Mouse (Mus musculus) forebrain, embryonic 16.5 days (tissue): ENCODE measurements around the gene Fam124a. TPM values are rescaled to one million over a fixed set of nuclear protein-coding genes. Genes with fewer than 3 reads are reported as not detected.
"Not testable (repeated sequence)": the region's sequence is repeated elsewhere in the genome, so short reads cannot be mapped to it uniquely, and the experiment has no call there.

Experiments
- ATAC-seq: fragments of 200-750 bp; cut with Nextera tagmentation; 2 replicates; pipeline ENCODE4 v1.8.0; 2017; ENCODE audit warnings: mild to moderate bottlenecking, moderate library complexity
- H3K27ac ChIP-seq: fragments of 300-500 bp; sonication (generic); 2 replicates; pipeline ENCODE4 v1.5.1; 2014; ENCODE audit warnings: low read length, control low read depth
- H3K27me3 ChIP-seq: fragments of 300-500 bp; sonication (generic); replicated peaks from 2 replicates; pipeline ENCODE4 v1.6.1; 2014; ENCODE audit warnings: low read length; ENCODE audit not compliant: control insufficient read depth, insufficient read depth
- H3K36me3 ChIP-seq: fragments of 300-500 bp; sonication (generic); 2 replicates; pipeline ENCODE4 v1.6.1; 2014; ENCODE audit not compliant: control insufficient read depth, insufficient read depth
- H3K4me1 ChIP-seq: fragments of 300-500 bp; sonication (generic); replicated peaks from 2 replicates; pipeline ENCODE4 v1.6.1; 2014; ENCODE audit warnings: low read length; ENCODE audit not compliant: control insufficient read depth, insufficient read depth
- H3K4me2 ChIP-seq: fragments of 300-500 bp; sonication (generic); 2 replicates; pipeline ENCODE4 v1.6.1; 2014; ENCODE audit warnings: mild to moderate bottlenecking, low read length, control low read depth
- H3K4me3 ChIP-seq: fragments of 300-500 bp; sonication (generic); replicated peaks from 2 replicates; pipeline ENCODE4 v1.5.1; 2014; ENCODE audit warnings: mild to moderate bottlenecking, low read length, control low read depth
- H3K9ac ChIP-seq: fragments of 300-500 bp; sonication (generic); replicated peaks from 2 replicates; pipeline ENCODE4 v1.6.1; 2014; ENCODE audit warnings: low read depth, low read length, control low read depth
- H3K9me3 ChIP-seq: fragments of 300-500 bp; sonication (generic); 2 replicates; pipeline ENCODE4 v1.6.1; 2016; ENCODE audit warnings: low read length; ENCODE audit not compliant: control insufficient read depth
- WGBS: fragments of 180-500 bp; shearing (Covaris S2); extraction: QIAGEN DNeasy Blood & Tissue Kit; methylation state at CpG from one replicate; pipeline ENCODE4 v1.1.7; 2014; 5-methylcytosine and 5-hydroxymethylcytosine counted together
- polyA plus RNA-seq: library from polyadenylated mRNA; unstranded; fragments of >200 nt; fragmentation: Nextera tagmentation; extraction: Ambion mirVana; gene quantifications from 2 replicates; pipeline ENCODE4 v1.2.1, GENCODE M21; 2015

Fam124a gene
- polyA plus RNA-seq, 1 experiment from 2014 or later: 47.6 TPM

DNA sequence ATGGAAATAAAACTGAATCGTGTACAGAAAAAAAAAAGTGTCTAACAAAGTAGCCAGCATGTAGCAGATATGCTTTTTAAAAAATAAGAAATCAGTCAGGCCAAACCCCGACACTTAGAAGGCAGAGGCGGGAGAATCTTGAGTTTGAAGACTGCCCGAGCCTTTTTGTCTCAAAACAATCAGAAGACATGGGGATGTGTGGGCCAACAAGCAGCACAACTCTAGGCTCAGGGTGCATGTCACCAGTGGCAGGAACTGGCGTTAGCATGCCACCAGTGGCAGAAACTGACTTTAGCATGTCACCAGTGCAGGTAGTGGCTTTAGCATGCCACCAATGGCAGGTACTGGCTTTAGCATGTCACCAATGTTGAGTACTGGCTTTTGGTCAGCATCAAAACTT, 84.0 kb downstream of the Fam124a start:
- H3K9me3 ChIP-seq: no peaks in the 10 kb centered on the region
- H3K27me3 ChIP-seq: no peaks in the 10 kb centered on the region
- H3K9ac ChIP-seq: no peak overlapping the region
- no peak overlapping the region for H3K4me3 ChIP-seq
- no peaks in the 10 kb centered on the region for H3K36me3 ChIP-seq
- peaks cover 11% of the 10 kb centered on the region for H3K4me1 ChIP-seq
- no peak overlapping the region for H3K4me2 ChIP-seq
- H3K27ac ChIP-seq: no peak overlapping the region
- no peak for ATAC-seq
- WGBS: 90% methylated on average over 5 of the region's 5 CpGs

DNA sequence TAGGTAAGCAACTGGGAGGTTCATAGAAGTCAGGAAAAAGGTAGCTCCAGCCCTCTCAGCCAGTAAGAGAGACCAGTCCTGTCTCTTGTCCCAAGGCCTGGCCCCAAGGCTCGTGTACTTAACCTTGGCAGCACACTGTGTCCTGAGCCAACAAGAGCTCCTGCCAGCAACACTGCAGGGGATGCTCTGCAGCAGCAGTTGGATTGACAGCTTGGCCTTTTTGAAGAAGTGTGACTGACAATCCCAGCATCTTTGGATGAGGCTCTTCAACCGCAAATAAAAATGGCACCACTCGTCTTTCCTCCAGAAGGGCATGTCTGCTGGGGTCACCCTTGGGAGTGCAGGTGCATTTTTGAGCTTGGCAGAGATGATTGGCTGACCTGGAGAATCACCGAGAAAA, 84.9 kb downstream of the Fam124a start:
- no peaks in the 10 kb centered on the region for H3K36me3 ChIP-seq
- H3K9me3 ChIP-seq: no peaks in the 10 kb centered on the region
- no peaks in the 10 kb centered on the region for H3K27me3 ChIP-seq
- 57% methylated on average over 4 of the region's 4 CpGs for WGBS
- no peak overlapping the region for H3K4me2 ChIP-seq
- no peak overlapping the region for H3K9ac ChIP-seq
- no peak overlapping the region for H3K27ac ChIP-seq
- peaks cover 11% of the 10 kb centered on the region for H3K4me1 ChIP-seq
- H3K4me3 ChIP-seq: no peak overlapping the region
- ATAC-seq: no peak

DNA sequence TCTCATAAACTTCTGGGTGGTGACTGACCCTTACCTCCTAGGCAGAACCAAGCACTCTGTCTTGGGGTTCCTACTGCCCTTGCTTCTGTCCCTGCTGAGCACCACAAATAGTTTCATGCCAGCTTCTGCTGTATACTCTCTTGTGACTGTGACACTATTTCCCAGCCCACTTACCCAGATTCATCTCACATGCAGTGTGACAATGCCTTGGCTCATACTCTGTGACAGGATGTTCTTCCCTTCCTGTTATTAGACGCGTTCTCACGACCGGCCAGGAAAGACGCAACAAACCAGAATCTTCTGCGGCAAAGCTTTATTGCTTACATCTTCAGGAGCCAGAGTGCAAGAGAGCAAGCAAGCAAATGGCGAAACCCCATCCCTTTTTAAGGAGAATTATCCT, 86.8 kb downstream of the Fam124a start:
- H3K27me3 ChIP-seq, H3K4me3 ChIP-seq, H3K4me2 ChIP-seq, H3K4me1 ChIP-seq, H3K27ac ChIP-seq, H3K36me3 ChIP-seq, H3K9ac ChIP-seq, ATAC-seq, H3K9me3 ChIP-seq: not testable (repeated sequence)
- 84% methylated on average over 5 of the region's 7 CpGs for WGBS

DNA sequence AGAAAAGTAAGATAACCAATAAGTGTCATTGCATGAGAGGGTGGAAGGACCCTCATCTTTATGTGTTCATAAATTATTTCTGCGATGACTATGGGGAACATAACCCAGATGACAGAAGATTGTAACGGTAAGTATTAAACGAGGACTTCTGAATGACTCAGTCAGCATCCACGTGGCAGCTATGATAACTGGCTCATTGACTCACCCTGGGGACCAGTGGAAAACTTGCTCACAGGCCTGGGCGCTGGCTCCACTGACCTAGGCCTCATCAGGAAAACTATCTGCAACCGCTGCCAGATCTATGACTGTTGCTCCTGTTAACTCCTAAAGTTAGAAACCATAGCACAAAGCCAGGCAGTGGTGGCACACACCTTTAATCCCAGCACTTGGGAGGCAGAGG, 92.9 kb downstream of the Fam124a start:
- WGBS: 87% methylated on average over 6 of the region's 6 CpGs
- H3K9ac ChIP-seq: no peak overlapping the region

DNA sequence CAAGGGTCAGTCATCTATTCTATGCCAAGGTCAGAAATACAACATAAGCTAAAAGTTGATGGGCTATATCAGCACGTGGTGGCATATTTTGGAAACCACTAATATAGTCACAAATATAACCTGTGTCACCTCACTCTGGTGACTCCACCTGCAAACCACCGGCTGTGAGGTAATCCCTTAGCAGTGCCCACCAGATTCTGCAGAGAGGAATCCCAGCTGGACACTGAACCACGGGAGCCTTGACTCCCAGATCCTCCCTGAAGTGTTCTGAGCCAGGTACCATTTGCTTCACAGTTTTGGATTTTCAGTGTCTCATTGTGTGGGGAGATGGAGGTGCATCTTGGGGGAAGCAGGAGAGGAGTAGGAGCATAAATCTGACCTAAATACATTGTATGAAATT, 94.8 kb downstream of the Fam124a start:
- 69% methylated on average over 3 of the region's 3 CpGs for WGBS
- no peaks in the 10 kb centered on the region for H3K27me3 ChIP-seq
- no peak for ATAC-seq
- H3K27ac ChIP-seq: no peak overlapping the region
- no peak overlapping the region for H3K9ac ChIP-seq
- H3K4me1 ChIP-seq: no peaks in the 10 kb centered on the region
- H3K4me3 ChIP-seq: no peak overlapping the region
- H3K9me3 ChIP-seq: no peaks in the 10 kb centered on the region
- H3K36me3 ChIP-seq: no peaks in the 10 kb centered on the region
- H3K4me2 ChIP-seq: no peak overlapping the region

More for the DNA sequence above, 92.9 kb downstream of the Fam124a start:
- H3K36me3 ChIP-seq: no peaks in the 10 kb centered on the region
- H3K4me3 ChIP-seq: no peak overlapping the region
- no peak overlapping the region for H3K4me2 ChIP-seq
- no peaks in the 10 kb centered on the region for H3K27me3 ChIP-seq
- no peaks in the 10 kb centered on the region for H3K9me3 ChIP-seq
- no peaks in the 10 kb centered on the region for H3K4me1 ChIP-seq
- H3K27ac ChIP-seq: no peak overlapping the region
- no peak for ATAC-seq

DNA sequence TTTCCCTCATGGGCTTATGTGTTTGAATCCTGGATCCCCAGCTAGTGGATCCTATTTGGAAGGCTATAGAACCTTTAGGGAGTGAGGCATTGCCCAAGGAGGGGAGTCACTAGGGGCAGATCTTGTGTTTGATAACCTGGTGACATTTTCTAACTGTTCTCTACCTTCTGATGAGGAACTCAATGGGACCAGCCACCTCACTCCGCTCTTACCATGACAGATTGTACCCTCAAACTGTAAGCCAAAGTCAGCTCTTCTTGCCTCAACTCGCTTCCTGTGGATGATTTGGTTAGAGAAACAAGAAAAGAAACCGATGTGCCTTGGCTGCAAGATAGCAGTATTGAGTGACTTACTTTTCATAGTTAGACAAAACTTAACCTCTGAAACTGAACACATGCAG, 96.2 kb downstream of the Fam124a start:
- H3K9me3 ChIP-seq: no peaks in the 10 kb centered on the region
- H3K27ac ChIP-seq: no peak overlapping the region
- H3K9ac ChIP-seq: no peak overlapping the region
- no peak overlapping the region for H3K4me2 ChIP-seq
- H3K4me1 ChIP-seq: no peaks in the 10 kb centered on the region
- WGBS: 96% methylated on average over 3 of the region's 3 CpGs
- ATAC-seq: no peak
- H3K27me3 ChIP-seq: no peaks in the 10 kb centered on the region
- H3K4me3 ChIP-seq: no peak overlapping the region
- no peaks in the 10 kb centered on the region for H3K36me3 ChIP-seq

DNA sequence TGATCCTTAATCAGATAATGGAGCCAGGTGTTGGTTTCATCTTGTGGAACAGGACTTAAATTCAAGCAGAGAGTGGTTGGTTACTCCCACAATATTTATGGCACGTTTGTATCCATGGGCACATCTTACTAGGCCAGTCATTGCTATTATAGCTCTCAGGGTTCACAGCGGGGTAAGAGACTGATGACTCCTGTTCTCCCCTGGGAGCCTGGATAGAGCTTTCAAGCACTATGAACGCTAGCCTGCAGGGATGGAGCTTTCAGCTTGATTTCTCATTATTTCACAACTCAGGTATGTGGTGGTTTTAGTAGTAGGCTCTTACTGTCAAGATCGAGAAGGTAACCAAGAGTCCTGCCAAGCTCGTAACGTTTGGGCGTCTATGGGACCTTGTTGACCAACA, 100.5 kb downstream of the Fam124a start:
- Histone ChIP-seq H3K4me3 (no peak overlapping the region), H3K4me2 (no peak overlapping the region), H3K9me3 (no peaks in the 10 kb centered on the region), H3K27ac (no peak overlapping the region), H3K36me3 (no peaks in the 10 kb centered on the region), H3K9ac (no peak overlapping the region), H3K27me3 (no peaks in the 10 kb centered on the region), H3K4me1 (no peaks in the 10 kb centered on the region)
- ATAC-seq: no peak
- 85% methylated on average over 7 of the region's 7 CpGs for WGBS

DNA sequence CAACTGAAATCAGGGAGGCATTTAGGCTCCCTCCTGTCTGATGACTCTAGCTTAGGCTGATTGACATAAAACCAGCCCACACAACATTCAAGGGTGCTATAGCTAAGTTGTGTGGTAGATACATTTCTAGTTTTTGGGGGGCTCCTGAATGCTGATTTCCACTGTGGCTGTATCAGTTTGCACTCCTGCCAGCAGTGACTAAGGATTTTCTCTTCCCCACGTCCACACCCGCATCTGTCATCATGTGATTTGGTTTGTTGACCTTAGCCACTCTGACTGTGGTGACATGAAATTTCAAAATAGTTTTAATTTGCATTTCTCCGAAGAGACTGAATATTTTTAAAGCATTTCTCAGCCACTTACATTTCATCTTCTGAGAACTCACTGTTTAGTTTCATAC, 101.9 kb downstream of the Fam124a start:
- 90% methylated on average over 3 of the region's 3 CpGs for WGBS
- no peak for ATAC-seq

More for the DNA sequence above, 101.9 kb downstream of the Fam124a start:
- no peak overlapping the region for H3K4me2 ChIP-seq
- H3K36me3 ChIP-seq: no peaks in the 10 kb centered on the region
- no peak overlapping the region for H3K9ac ChIP-seq
- H3K4me3 ChIP-seq: no peak overlapping the region
- H3K4me1 ChIP-seq: no peaks in the 10 kb centered on the region
- H3K9me3 ChIP-seq: no peaks in the 10 kb centered on the region
- H3K27ac ChIP-seq: no peak overlapping the region
- no peaks in the 10 kb centered on the region for H3K27me3 ChIP-seq

Other genes with a start within 250 kb of the Fam124a start
- 2.7 and 2.9 TPM in 2 replicates for gene Gucy1b2, start 99.4 kb upstream of the Fam124a start, polyA plus RNA-seq
- 0.21 and 0.49 TPM in 2 replicates for gene Gm4131, start 11.2 kb downstream of the Fam124a start, polyA plus RNA-seq
- gene Serpine3, start 107.9 kb downstream of the Fam124a start, polyA plus RNA-seq: not detected in 2 replicates
- 18.4 and 22.6 TPM in 2 replicates for gene Ints6, start 205.4 kb downstream of the Fam124a start, polyA plus RNA-seq